Mouse (Mus musculus) C2C12 (cell line): ENCODE results near the gene Tex48.

Experiments
- CTCF ChIP-seq: IDR thresholded peaks from one replicate; pipeline ENCODE4 v1.5.1; 2011; ENCODE audit not compliant: control insufficient read depth, insufficient read depth, insufficient read length
- MYOD1 ChIP-seq: IDR thresholded peaks from one replicate; pipeline ENCODE4 v1.6.1; 2011; ENCODE audit warnings: low read depth; ENCODE audit not compliant: control insufficient read depth, insufficient read length

DNA sequence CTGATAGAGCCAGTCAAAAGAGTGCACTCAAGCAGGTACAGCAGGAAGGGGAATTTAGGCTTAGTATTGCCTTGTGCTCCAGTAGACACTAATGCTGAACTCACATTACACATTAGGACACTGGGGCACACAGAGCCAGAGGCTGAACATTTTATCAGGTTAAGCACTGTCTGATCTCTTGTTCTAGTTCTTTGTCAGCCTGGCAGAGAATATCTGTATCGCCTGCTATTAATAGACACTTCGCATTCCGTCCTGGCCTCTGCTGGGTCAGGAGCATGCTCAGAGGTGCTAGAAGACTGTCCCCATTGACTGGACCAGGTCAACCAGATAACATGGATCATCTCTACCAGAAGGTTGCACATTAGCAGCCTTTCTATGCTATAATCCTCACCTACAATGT, 16.7 kb downstream of the Tex48 start:
- no peak for TF ChIP-seq CTCF
- no peak for TF ChIP-seq MYOD1
